Mouse (Mus musculus): Measurements from ENCODE around the gene Kbtbd8.

Gene Kbtbd8

GRCm38 (mm10) chr6:95116946-95117345, at the start of gene Kbtbd8:
TSS of gene Kbtbd8 (plus strand) at chr6:95117240.
- DNase-seq, result no peak

- DNase-seq, result no peak
Measured at GRCm38 (mm10) chr6:95069753-95070152, 47.3 kb upstream of the Kbtbd8 start.

GRCm38 (mm10) chr6:95085276-95085675, 31.8 kb upstream of the Kbtbd8 start:
- no peak for DNase-seq

- no peak for DNase-seq
Measured at GRCm38 (mm10) chr6:95087154-95087846, 29.7 kb upstream of the Kbtbd8 start.

GRCm38 (mm10) chr6:95088075-95088474, 29.0 kb upstream of the Kbtbd8 start:
- peak; percentile 61 for DNase-seq

- DNase-seq, result no peak
Measured at GRCm38 (mm10) chr6:95094695-95095094, 22.3 kb upstream of the Kbtbd8 start.

- peak; percentile 96 for DNase-seq
Measured at GRCm38 (mm10) chr6:95098366-95099109, 18.5 kb upstream of the Kbtbd8 start.

- DNase-seq, result no peak
Measured at GRCm38 (mm10) chr6:95103706-95104105, 13.3 kb upstream of the Kbtbd8 start.

GRCm38 (mm10) chr6:95108437-95108836, 8.6 kb upstream of the Kbtbd8 start:
- no peak for DNase-seq

- no peak for DNase-seq
Measured at GRCm38 (mm10) chr6:95109691-95110450, 7.2 kb upstream of the Kbtbd8 start.

GRCm38 (mm10) chr6:95112015-95112414, 5.0 kb upstream of the Kbtbd8 start:
- no peak for DNase-seq

GRCm38 (mm10) chr6:95116513-95116912, 527 bp upstream of the Kbtbd8 start:
- DNase-seq, result no peak

GRCm38 (mm10) chr6:95117614-95118541, 838 bp downstream of the Kbtbd8 start:
- DNase-seq, result peak; percentile 87

GRCm38 (mm10) chr6:95119389-95119788, 2.3 kb downstream of the Kbtbd8 start:
- DNase-seq, result no peak

GRCm38 (mm10) chr6:95149931-95150534, 33.0 kb downstream of the Kbtbd8 start:
- DNase-seq, result no peak

GRCm38 (mm10) chr6:95150885-95151284, 33.8 kb downstream of the Kbtbd8 start:
- no peak for DNase-seq

- no peak for DNase-seq
Measured at GRCm38 (mm10) chr6:95151563-95151962, 34.5 kb downstream of the Kbtbd8 start.

GRCm38 (mm10) chr6:95163965-95164364, 46.9 kb downstream of the Kbtbd8 start:
- no peak for DNase-seq

GRCm38 (mm10) chr6:95165630-95166029, 48.6 kb downstream of the Kbtbd8 start:
- DNase-seq, result no peak

- no peak for DNase-seq
Measured at GRCm38 (mm10) chr6:95167668-95168227, 50.7 kb downstream of the Kbtbd8 start.

GRCm38 (mm10) chr6:95169411-95169810, 52.4 kb downstream of the Kbtbd8 start:
- DNase-seq, result no peak
